Mouse (Mus musculus) neural tube, embryonic 10.5 days (tissue): ENCODE measurements at regions not wholly inside any gene's neighbourhood (a gene's known extent, or its start where the extent isn't known, plus 50 kb on each side); places are given as distances from the start of the nearest gene placed in this dataset.
"Not testable (repeated sequence)": the region's sequence is repeated elsewhere in the genome, so short reads cannot be mapped to it uniquely, and the experiment has no call there.

Source experiments
- DNase-seq: peaks from one replicate; pipeline ENCODE4 v3.0.0-alpha.2; 2017; ENCODE audit warnings: low spot score; ENCODE audit errors: extremely low spot score

GRCm38 (mm10) chr16:86209319-86209718, 307.7 kb upstream of the Adamts5 start:
- no peak for DNase-seq

GRCm38 (mm10) chr16:86189874-86190273, 288.2 kb upstream of the Adamts5 start:
- no peak for DNase-seq

- DNase-seq = no peak
Observed at GRCm38 (mm10) chr16:86188966-86189365, 287.3 kb upstream of the Adamts5 start.

- not testable (repeated sequence) for DNase-seq
Observed at GRCm38 (mm10) chr16:86187609-86188008, 286.0 kb upstream of the Adamts5 start.

GRCm38 (mm10) chr16:86159021-86159815, 257.6 kb upstream of the Adamts5 start:
- DNase-seq = no peak

GRCm38 (mm10) chr16:86138171-86138570, 236.5 kb upstream of the Adamts5 start:
- no peak for DNase-seq

- no peak for DNase-seq
Observed at GRCm38 (mm10) chr16:86136169-86136568, 234.5 kb upstream of the Adamts5 start.

- no peak for DNase-seq
Observed at GRCm38 (mm10) chr16:86127391-86127790, 225.8 kb upstream of the Adamts5 start.

GRCm38 (mm10) chr16:86124182-86124581, 222.6 kb upstream of the Adamts5 start:
- no peak for DNase-seq

- no peak for DNase-seq
Observed at GRCm38 (mm10) chr16:86122936-86123335, 221.3 kb upstream of the Adamts5 start.

- DNase-seq = no peak
Observed at GRCm38 (mm10) chr16:86117959-86118358, 216.3 kb upstream of the Adamts5 start.

- no peak for DNase-seq
Observed at GRCm38 (mm10) chr16:86115587-86116376, 214.2 kb upstream of the Adamts5 start.

GRCm38 (mm10) chr16:86094461-86094860, 192.8 kb upstream of the Adamts5 start:
- DNase-seq = no peak

GRCm38 (mm10) chr16:86090175-86090574, 188.5 kb upstream of the Adamts5 start:
- DNase-seq = no peak

- DNase-seq = no peak
Observed at GRCm38 (mm10) chr16:86087421-86087820, 185.8 kb upstream of the Adamts5 start.

- DNase-seq = no peak
Observed at GRCm38 (mm10) chr16:86067628-86068364, 166.2 kb upstream of the Adamts5 start.

GRCm38 (mm10) chr16:86060087-86060486, 158.5 kb upstream of the Adamts5 start:
- no peak for DNase-seq

- no peak for DNase-seq
Observed at GRCm38 (mm10) chr16:86044695-86045094, 143.1 kb upstream of the Adamts5 start.

GRCm38 (mm10) chr16:86034772-86035171, 133.1 kb upstream of the Adamts5 start:
- no peak for DNase-seq

GRCm38 (mm10) chr16:86027700-86028099, 126.1 kb upstream of the Adamts5 start:
- no peak for DNase-seq

GRCm38 (mm10) chr16:86015336-86015735, 113.7 kb upstream of the Adamts5 start:
- no peak for DNase-seq

GRCm38 (mm10) chr16:86011051-86011450, 109.4 kb upstream of the Adamts5 start:
- no peak for DNase-seq
